Mouse (Mus musculus): Measurements from ENCODE around the gene Psapl1.
"Not testable (repeated sequence)": the region's sequence is repeated elsewhere in the genome, so short reads cannot be mapped to it uniquely, and the experiment has no call there.

Gene Psapl1

GRCm38 (mm10) chr5:36202781-36203180 lies 1.0 kb upstream of the Psapl1 start:
- ATAC-seq (ENCODE audit: insufficient number of reproducible peaks, low FRiP score, low TSS enrichment): no peak

GRCm38 (mm10) chr5:36203421-36203820 lies 400 bp upstream of the Psapl1 start:
- ATAC-seq (ENCODE audit: insufficient number of reproducible peaks, low FRiP score, low TSS enrichment): no peak

GRCm38 (mm10) chr5:36205397-36205796 lies 1.6 kb downstream of the Psapl1 start:
- no peak for ATAC-seq (ENCODE audit: insufficient number of reproducible peaks, low FRiP score, low TSS enrichment)

- no peak for ATAC-seq (ENCODE audit: insufficient number of reproducible peaks, low FRiP score, low TSS enrichment)
Measured at GRCm38 (mm10) chr5:36208803-36209202, 5.0 kb downstream of the Psapl1 start.

GRCm38 (mm10) chr5:36213310-36213709 lies 9.5 kb downstream of the Psapl1 start:
- ATAC-seq (ENCODE audit: insufficient number of reproducible peaks, low FRiP score, low TSS enrichment): no peak

- ATAC-seq (ENCODE audit: insufficient number of reproducible peaks, low FRiP score, low TSS enrichment): no peak
Measured at GRCm38 (mm10) chr5:36220105-36220504, 16.3 kb downstream of the Psapl1 start.

- no peak for ATAC-seq (ENCODE audit: insufficient number of reproducible peaks, low FRiP score, low TSS enrichment)
Measured at GRCm38 (mm10) chr5:36220626-36221025, 16.8 kb downstream of the Psapl1 start.

- ATAC-seq (ENCODE audit: insufficient number of reproducible peaks, low FRiP score, low TSS enrichment): no peak
Measured at GRCm38 (mm10) chr5:36223787-36224186, 20.0 kb downstream of the Psapl1 start.

- ATAC-seq (ENCODE audit: insufficient number of reproducible peaks, low FRiP score, low TSS enrichment): no peak
Measured at GRCm38 (mm10) chr5:36225855-36226254, 22.0 kb downstream of the Psapl1 start.

GRCm38 (mm10) chr5:36226296-36226695 lies 22.5 kb downstream of the Psapl1 start:
- ATAC-seq (ENCODE audit: insufficient number of reproducible peaks, low FRiP score, low TSS enrichment): no peak

GRCm38 (mm10) chr5:36228405-36229370 lies 24.9 kb downstream of the Psapl1 start:
- ATAC-seq (ENCODE audit: insufficient number of reproducible peaks, low FRiP score, low TSS enrichment): no peak

GRCm38 (mm10) chr5:36230301-36230780 lies 26.5 kb downstream of the Psapl1 start:
- ATAC-seq (ENCODE audit: insufficient number of reproducible peaks, low FRiP score, low TSS enrichment): no peak

- ATAC-seq (ENCODE audit: insufficient number of reproducible peaks, low FRiP score, low TSS enrichment): not testable (repeated sequence)
Measured at GRCm38 (mm10) chr5:36237526-36237925, 33.7 kb downstream of the Psapl1 start.

GRCm38 (mm10) chr5:36248022-36248421 lies 44.2 kb downstream of the Psapl1 start:
- no peak for ATAC-seq (ENCODE audit: insufficient number of reproducible peaks, low FRiP score, low TSS enrichment)

GRCm38 (mm10) chr5:36252746-36253504 lies 49.1 kb downstream of the Psapl1 start:
- ATAC-seq (ENCODE audit: insufficient number of reproducible peaks, low FRiP score, low TSS enrichment): no peak

- no peak for ATAC-seq (ENCODE audit: insufficient number of reproducible peaks, low FRiP score, low TSS enrichment)
Measured at GRCm38 (mm10) chr5:36254642-36255516, 51.1 kb downstream of the Psapl1 start.
